Mouse (Mus musculus): ENCODE measurements around the gene Brinp2. TPM values are rescaled to one million over a fixed set of nuclear protein-coding genes. Genes with fewer than 3 reads are reported as not detected.

Gene Brinp2
- total and polyA plus RNA-seq, 3 experiments, result 0.11 TPM; not detected in 2

DNA sequence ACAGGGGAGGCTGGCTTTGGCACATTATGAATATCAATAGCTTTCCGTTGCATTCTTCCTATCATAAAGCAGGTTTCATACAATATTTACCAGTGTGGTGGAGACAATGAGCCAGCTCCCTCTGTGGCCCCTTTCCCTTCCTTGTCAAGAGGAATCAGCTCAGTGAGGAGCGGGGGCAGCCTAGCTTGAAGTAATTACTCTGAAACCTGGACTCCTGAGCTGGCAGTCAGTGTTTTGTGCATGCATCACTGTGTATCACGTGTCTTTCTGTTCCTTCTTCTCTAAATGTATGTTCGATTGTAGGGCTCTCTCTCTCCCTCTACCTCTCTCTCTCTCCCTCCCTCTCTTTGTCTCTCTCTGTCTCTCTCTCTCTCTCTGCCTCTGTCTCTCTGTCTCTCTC, 135.1 kb downstream of the Brinp2 start:
- peaks cover 27% of the 10 kb centered on the region for H3K9me3 ChIP-seq (replicated peaks)
- TF ChIP-seq POLR2AphosphoS5 (IDR thresholded peaks at IDR 0.05; ENCODE audit: insufficient replicate concordance, low read depth, low read length) (no peak), CTCF (IDR thresholded peaks at IDR 0.05; ENCODE audit: low read depth, low read length) (no peak), GATA2 (IDR thresholded peaks at IDR 0.05; ENCODE audit: borderline replicate concordance, low read depth, low read length) (no peak), TAL1 (conservative IDR thresholded peaks at IDR 0.05; ENCODE audit: low read depth, low read length) (no peak), GATA1 (IDR thresholded peaks at IDR 0.05; ENCODE audit: borderline replicate concordance, low read length) (no peak)
- no peaks in the 10 kb centered on the region for H3K36me3 ChIP-seq (replicated peaks)
- no peaks in the 10 kb centered on the region for H3K4me1 ChIP-seq (ENCODE audit: insufficient read depth, low read depth, low read length)
- ATAC-seq (ENCODE audit: extremely low read depth, insufficient number of reproducible peaks, low FRiP score, poor library complexity, severe bottlenecking) (no peak), DNase-seq (ENCODE audit: low spot score) (no peak)
- no peaks in the 10 kb centered on the region for H3K27me3 ChIP-seq (ENCODE audit: insufficient read depth, low read length)
- no peak overlapping the region for H3K4me3 ChIP-seq (ENCODE audit: low read depth, low read length)

- no peaks in the 10 kb centered on the region for H3K4me1 ChIP-seq (ENCODE audit: insufficient read depth, low read depth, low read length)
- TF ChIP-seq TAL1 (conservative IDR thresholded peaks at IDR 0.05; ENCODE audit: low read depth, low read length) (no peak), GATA2 (IDR thresholded peaks at IDR 0.05; ENCODE audit: borderline replicate concordance, low read depth, low read length) (no peak), CTCF (IDR thresholded peaks at IDR 0.05; ENCODE audit: low read depth, low read length) (no peak), POLR2AphosphoS5 (IDR thresholded peaks at IDR 0.05; ENCODE audit: insufficient replicate concordance, low read depth, low read length) (no peak), GATA1 (IDR thresholded peaks at IDR 0.05; ENCODE audit: borderline replicate concordance, low read length) (no peak)
- peaks cover 24% of the 10 kb centered on the region for H3K9me3 ChIP-seq (replicated peaks)
- DNase-seq (ENCODE audit: low spot score), result no peak
- no peak for ATAC-seq (ENCODE audit: extremely low read depth, insufficient number of reproducible peaks, low FRiP score, poor library complexity, severe bottlenecking)
- H3K4me3 ChIP-seq (ENCODE audit: low read depth, low read length), result no peak overlapping the region
- H3K36me3 ChIP-seq (replicated peaks), result no peaks in the 10 kb centered on the region
- no peaks in the 10 kb centered on the region for H3K27me3 ChIP-seq (ENCODE audit: insufficient read depth, low read length)
Observed at GRCm38 (mm10) chr1:158220148-158220547, 136.0 kb downstream of the Brinp2 start.

GRCm38 (mm10) chr1:158218750-158219149, 137.4 kb downstream of the Brinp2 start:
- no peak overlapping the region for H3K4me3 ChIP-seq (ENCODE audit: low read depth, low read length)
- peaks cover 25% of the 10 kb centered on the region for H3K9me3 ChIP-seq (replicated peaks)
- DNase-seq (ENCODE audit: low spot score) (no peak), ATAC-seq (ENCODE audit: extremely low read depth, insufficient number of reproducible peaks, low FRiP score, poor library complexity, severe bottlenecking) (no peak)
- H3K27me3 ChIP-seq (ENCODE audit: insufficient read depth, low read length), result no peaks in the 10 kb centered on the region
- H3K36me3 ChIP-seq (replicated peaks), result no peaks in the 10 kb centered on the region
- no peak for TF ChIP-seq POLR2AphosphoS5 (IDR thresholded peaks at IDR 0.05; ENCODE audit: insufficient replicate concordance, low read depth, low read length)
- no peak for TF ChIP-seq TAL1 (conservative IDR thresholded peaks at IDR 0.05; ENCODE audit: low read depth, low read length)
- TF ChIP-seq CTCF (IDR thresholded peaks at IDR 0.05; ENCODE audit: low read depth, low read length), result no peak
- TF ChIP-seq GATA2 (IDR thresholded peaks at IDR 0.05; ENCODE audit: borderline replicate concordance, low read depth, low read length), result no peak
- no peak for TF ChIP-seq GATA1 (IDR thresholded peaks at IDR 0.05; ENCODE audit: borderline replicate concordance, low read length)
- no peaks in the 10 kb centered on the region for H3K4me1 ChIP-seq (ENCODE audit: insufficient read depth, low read depth, low read length)

DNA sequence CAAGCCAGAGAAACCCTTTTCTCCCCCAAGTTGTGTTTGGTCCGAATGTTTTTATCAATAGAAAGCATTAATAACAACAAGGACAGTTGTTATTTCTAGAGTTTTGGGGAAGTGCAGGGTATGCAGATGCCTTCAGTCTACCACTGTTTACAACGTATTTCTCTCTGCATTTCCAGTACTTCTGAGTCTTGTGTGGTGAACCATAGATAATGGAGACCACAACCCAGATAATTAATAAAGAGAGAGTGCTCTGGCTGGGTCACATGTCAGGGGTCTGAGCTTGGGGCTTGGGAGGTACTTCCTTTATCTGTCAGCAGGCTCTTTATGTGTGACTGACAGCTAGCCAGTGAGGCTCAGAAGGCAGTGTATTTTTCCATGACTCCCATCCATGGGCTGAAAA, 137.8 kb downstream of the Brinp2 start:
- Histone ChIP-seq H3K4me1 (ENCODE audit: insufficient read depth, low read depth, low read length) (no peaks in the 10 kb centered on the region), H3K36me3 (replicated peaks) (no peaks in the 10 kb centered on the region), H3K27me3 (ENCODE audit: insufficient read depth, low read length) (no peaks in the 10 kb centered on the region), H3K9me3 (replicated peaks) (peaks cover 23% of the 10 kb centered on the region), H3K4me3 (ENCODE audit: low read depth, low read length) (no peak overlapping the region)
- TF ChIP-seq CTCF (IDR thresholded peaks at IDR 0.05; ENCODE audit: low read depth, low read length), result no peak
- ATAC-seq (ENCODE audit: extremely low read depth, insufficient number of reproducible peaks, low FRiP score, poor library complexity, severe bottlenecking), result no peak
- DNase-seq (ENCODE audit: low spot score), result no peak

GRCm38 (mm10) chr1:158215581-158215980, 140.5 kb downstream of the Brinp2 start:
- ATAC-seq (ENCODE audit: extremely low read depth, insufficient number of reproducible peaks, low FRiP score, poor library complexity, severe bottlenecking), result no peak
- H3K4me3 ChIP-seq (ENCODE audit: low read depth, low read length), result no peak overlapping the region
- H3K4me1 ChIP-seq (ENCODE audit: insufficient read depth, low read depth, low read length), result no peaks in the 10 kb centered on the region
- TF ChIP-seq POLR2AphosphoS5 (IDR thresholded peaks at IDR 0.05; ENCODE audit: insufficient replicate concordance, low read depth, low read length), result no peak
- no peak for TF ChIP-seq CTCF (IDR thresholded peaks at IDR 0.05; ENCODE audit: low read depth, low read length)
- no peak for TF ChIP-seq GATA2 (IDR thresholded peaks at IDR 0.05; ENCODE audit: borderline replicate concordance, low read depth, low read length)
- no peak for DNase-seq (ENCODE audit: low spot score)
- H3K9me3 ChIP-seq (replicated peaks), result peaks cover 15% of the 10 kb centered on the region
- no peaks in the 10 kb centered on the region for H3K36me3 ChIP-seq (replicated peaks)
- H3K27me3 ChIP-seq (ENCODE audit: insufficient read depth, low read length), result no peaks in the 10 kb centered on the region

- Histone ChIP-seq H3K36me3 (replicated peaks) (no peaks in the 10 kb centered on the region), H3K4me1 (ENCODE audit: insufficient read depth, low read depth, low read length) (no peaks in the 10 kb centered on the region), H3K27me3 (ENCODE audit: insufficient read depth, low read length) (no peaks in the 10 kb centered on the region), H3K9me3 (replicated peaks) (peaks cover 9% of the 10 kb centered on the region), H3K4me3 (ENCODE audit: low read depth, low read length) (no peak overlapping the region)
- TF ChIP-seq POLR2AphosphoS5 (IDR thresholded peaks at IDR 0.05; ENCODE audit: insufficient replicate concordance, low read depth, low read length) (no peak), GATA2 (IDR thresholded peaks at IDR 0.05; ENCODE audit: borderline replicate concordance, low read depth, low read length) (no peak), GATA1 (IDR thresholded peaks at IDR 0.05; ENCODE audit: borderline replicate concordance, low read length) (no peak), CTCF (IDR thresholded peaks at IDR 0.05; ENCODE audit: low read depth, low read length) (no peak)
- no peak for DNase-seq (ENCODE audit: low spot score)
- ATAC-seq (ENCODE audit: extremely low read depth, insufficient number of reproducible peaks, low FRiP score, poor library complexity, severe bottlenecking), result no peak
Observed at GRCm38 (mm10) chr1:158214743-158215142, 141.4 kb downstream of the Brinp2 start.

- no peaks in the 10 kb centered on the region for H3K27me3 ChIP-seq (ENCODE audit: insufficient read depth, low read length)
- DNase-seq (ENCODE audit: low spot score) (no peak), ATAC-seq (ENCODE audit: extremely low read depth, insufficient number of reproducible peaks, low FRiP score, poor library complexity, severe bottlenecking) (no peak)
- H3K36me3 ChIP-seq (replicated peaks), result no peaks in the 10 kb centered on the region
- no peak overlapping the region for H3K4me3 ChIP-seq (ENCODE audit: low read depth, low read length)
- TF ChIP-seq GATA1 (IDR thresholded peaks at IDR 0.05; ENCODE audit: borderline replicate concordance, low read length) (no peak), CTCF (IDR thresholded peaks at IDR 0.05; ENCODE audit: low read depth, low read length) (no peak)
- peaks cover 9% of the 10 kb centered on the region for H3K9me3 ChIP-seq (replicated peaks)
- no peaks in the 10 kb centered on the region for H3K4me1 ChIP-seq (ENCODE audit: insufficient read depth, low read depth, low read length)
Observed at GRCm38 (mm10) chr1:158213736-158214135, 142.4 kb downstream of the Brinp2 start.

Data from G1E (cell line).